Mouse (Mus musculus) heart, adult 11 months (tissue): ENCODE data around the gene Tom1l2.

Experiments
- DNase-seq: peaks from one replicate; pipeline ENCODE4 v3.0.0; 2022

Gene Tom1l2

DNA sequence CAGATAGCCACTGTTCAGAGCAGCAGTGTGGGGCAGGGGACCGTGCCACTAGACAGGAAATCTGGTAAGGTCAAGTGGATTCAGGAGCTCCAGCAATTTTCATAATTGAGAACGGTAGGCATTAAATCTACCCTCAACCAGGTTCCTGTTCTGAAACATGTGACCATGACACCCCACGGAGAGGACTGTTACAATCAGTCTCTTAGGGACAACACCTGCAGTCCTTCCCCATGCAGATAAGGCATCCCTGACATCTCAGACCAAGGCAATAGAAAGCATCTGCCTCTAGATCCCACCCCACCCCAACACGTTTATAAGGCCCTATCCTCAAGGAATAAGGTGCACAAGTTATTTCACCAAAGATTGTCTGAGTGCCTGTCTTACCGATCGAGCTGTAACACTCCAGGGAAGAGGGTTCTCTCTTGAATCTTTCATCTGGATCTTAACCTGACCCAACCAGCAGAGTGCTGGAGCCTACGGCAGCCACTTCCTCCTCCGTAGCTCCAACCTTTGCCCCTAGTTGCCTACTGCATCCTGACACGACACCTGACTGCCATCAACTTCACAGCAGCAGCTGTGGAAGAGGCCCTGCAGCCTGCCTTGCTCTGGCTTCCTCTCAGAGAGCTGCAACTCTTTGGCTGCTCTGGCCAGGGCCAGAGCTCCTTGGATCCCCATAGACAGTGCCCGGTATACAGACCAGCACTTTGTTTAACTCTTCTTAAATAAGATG, 50.2 kb downstream of the Tom1l2 start:
- no peak for DNase-seq

DNA sequence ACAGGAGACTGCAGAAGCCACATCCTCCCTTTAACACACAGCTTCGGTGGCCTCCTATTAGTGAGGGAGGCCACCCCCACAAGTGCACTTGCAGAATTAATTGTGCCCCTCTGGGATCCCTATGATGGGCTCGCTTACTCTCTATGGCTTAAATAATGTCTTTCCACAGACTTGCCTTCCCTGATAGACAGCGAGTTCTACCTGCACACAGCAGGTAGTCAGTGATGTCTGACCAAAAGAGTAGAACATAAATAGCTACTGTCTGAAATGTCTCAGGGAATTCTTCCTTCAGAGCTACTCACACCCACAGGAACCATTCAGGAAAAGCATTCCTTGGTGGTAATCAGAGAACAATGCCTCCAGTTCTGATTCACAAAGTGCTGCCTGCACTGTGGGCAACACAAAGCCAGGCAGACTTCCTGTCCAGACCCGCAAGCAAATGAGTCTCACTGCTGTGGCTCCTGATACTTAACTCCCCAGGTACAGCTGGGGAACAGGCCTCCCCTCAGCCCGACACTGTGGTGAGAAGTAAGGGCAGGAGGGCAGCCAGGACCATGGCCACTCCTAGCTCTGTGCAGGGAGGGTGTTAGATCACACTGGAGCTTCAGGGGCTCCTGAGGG, 51.0 kb downstream of the Tom1l2 start:
- DNase-seq: peak; percentile 94

GRCm38 (mm10) chr11:60300318-60300717, 52.4 kb downstream of the Tom1l2 start:
- DNase-seq: no peak

DNA sequence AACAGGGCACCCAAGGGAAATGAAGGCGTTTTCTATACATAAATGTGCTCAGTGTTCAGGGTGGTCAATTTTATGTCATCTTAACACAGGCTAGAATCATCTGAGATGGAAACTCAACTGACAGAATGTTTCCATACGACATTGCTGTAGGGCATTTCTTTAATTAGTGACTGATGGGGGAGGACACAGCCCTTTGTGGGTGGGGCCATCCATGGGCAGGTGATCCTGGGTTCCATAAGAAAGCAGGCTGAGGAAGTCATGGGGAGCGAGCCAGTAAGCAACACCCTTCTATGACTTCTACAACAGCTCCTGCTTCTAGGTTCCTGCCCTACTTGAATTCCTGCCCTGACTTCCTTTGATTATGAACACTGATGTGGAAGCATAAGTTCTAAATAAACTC, 54.9 kb downstream of the Tom1l2 start:
- DNase-seq: no peak

DNA sequence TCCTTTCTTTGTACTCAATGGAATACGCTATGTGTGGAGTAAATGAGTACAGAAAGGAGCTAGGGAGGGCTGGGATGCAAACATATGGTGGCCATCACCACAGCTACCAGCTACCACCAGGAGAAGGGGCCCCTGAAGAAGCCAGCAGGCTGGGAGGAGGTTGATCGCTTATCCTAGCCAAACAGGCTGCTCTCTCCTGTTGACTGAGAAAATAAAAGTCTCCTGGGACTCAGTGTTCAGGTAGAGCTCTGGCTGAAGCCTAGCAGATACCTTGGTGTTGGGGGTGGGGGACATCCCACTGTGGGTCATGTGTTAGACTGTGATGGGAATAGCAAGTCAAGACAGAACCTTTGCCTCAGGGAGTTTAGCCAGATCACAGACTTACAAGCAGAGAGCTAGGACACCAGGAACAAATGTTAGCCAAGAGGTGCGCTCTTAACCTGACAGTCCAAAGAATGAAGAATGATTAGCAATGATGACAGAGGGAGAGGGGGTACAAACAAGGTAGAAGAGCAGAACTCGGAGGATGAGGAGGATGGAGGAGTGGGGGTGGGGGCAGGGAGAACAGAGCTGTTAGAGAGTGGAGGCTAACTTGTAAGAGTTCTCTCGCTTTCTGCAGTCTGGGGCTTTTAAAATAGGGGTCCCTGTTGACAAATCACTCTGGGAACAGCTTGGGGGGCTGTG, 57.9 kb downstream of the Tom1l2 start:
- DNase-seq: no peak

- no peak for DNase-seq
Observed at GRCm38 (mm10) chr11:60293683-60294629, 58.7 kb downstream of the Tom1l2 start.

DNA sequence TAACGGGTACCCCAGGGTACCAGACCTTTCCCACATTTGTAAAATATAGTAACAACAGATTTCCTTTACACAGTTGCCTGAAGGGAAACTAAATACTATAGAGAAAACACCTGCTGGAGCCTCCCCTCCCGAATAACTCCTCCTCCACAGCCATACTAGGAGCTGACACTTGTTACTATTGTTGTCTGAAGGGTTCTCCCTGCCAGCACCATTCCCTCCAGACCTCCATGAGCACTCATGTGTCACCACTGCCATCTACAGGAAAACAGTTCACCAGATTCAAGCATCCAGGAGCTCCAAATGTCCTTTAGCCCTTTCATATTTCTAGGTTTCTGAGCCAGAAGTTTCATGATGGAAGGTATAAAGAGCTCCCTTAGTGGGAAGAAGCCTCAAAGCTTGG, 60.0 kb downstream of the Tom1l2 start:
- DNase-seq: peak; percentile 95

DNA sequence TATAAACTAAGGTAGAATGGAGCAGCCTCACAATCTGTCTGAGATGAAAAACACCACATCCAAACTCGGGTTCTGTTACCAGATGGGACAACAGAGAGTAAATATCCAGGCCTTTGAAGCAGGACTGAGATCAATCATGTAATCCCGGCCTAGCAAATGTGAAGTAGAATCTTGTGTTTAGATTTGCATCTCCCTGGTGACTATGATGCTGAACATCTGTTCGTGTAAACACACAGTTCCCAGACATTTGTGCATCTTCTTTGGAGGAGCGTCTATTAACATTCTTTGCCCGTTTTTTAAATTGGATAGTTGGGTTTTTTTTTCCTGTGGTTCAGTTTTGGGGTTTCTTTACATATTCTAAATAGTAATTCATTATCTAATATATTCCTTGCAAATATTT, 63.7 kb downstream of the Tom1l2 start:
- no peak for DNase-seq

GRCm38 (mm10) chr11:60286311-60286710, 66.4 kb downstream of the Tom1l2 start:
- DNase-seq: no peak

DNA sequence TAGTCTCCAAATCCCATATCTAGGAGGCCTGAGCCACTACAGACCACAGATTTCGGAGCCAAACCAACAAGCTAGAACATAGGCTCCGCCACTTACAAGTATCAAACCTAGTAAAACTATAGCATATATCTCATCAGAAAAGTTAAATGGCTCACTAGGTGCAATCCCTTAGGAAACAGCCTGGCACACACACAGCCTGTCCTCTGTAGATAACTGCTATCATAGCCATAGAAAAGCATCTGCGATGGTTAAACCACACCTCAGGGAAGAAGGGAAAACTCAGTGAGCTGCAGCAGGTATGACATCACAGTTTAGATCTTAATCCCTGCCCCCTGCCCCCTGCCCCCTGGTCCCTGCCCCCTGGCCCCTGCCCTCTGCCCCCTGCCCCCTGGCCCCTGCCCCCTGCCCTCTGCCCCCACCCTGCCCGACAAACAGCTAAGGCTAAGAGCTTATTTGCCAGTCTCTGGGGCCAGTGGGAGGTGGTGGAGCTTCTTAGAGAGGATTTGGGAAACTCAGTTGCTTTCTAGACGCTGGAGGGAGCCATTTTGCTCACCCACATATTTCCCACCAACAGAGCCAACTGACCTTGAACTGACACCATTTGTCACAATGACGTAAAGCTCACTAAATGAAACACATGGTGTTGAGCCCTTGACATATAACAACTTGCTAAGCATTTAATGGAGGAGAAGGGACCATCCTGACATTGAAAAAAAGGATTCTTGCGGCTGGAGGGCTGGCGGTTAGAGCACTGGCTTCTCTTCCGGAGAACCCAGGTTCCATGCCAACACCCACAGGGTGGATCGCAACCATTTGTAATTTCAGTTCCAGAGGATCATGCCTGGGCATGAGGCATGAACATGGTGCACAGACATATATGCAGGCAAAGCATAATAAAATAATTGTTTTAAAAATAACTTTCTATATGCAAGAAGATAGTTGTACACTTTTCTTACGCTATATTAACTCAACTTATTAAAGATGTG, 72.0 kb downstream of the Tom1l2 start:
- DNase-seq: no peak

- no peak for DNase-seq
Observed at GRCm38 (mm10) chr11:60279483-60279882, 73.2 kb downstream of the Tom1l2 start.

DNA sequence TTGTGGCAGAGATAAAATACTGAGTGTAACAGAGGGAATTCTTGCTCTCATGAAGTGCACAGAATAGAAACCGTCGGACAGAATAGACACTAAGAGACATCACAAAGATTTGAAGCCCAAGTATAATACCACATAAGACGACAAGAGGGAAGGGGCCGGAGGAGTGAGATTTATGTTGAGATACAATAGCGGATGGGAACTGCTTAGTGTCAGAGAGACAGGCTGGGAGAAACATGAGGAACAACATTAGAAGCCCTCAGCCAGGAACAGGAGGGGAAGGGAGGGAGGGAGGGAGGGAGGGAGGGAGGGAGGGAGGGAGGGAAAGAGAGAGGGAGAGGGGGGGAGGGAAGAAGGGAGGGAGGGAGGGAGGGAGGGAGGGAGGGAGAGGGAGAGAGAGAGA, 74.9 kb downstream of the Tom1l2 start:
- DNase-seq: no peak

- DNase-seq: no peak
Observed at GRCm38 (mm10) chr11:60277164-60277740, 75.5 kb downstream of the Tom1l2 start.

- no peak for DNase-seq
Observed at GRCm38 (mm10) chr11:60276408-60277093, 76.2 kb downstream of the Tom1l2 start.

GRCm38 (mm10) chr11:60273273-60273805, 79.4 kb downstream of the Tom1l2 start:
- DNase-seq: no peak

DNA sequence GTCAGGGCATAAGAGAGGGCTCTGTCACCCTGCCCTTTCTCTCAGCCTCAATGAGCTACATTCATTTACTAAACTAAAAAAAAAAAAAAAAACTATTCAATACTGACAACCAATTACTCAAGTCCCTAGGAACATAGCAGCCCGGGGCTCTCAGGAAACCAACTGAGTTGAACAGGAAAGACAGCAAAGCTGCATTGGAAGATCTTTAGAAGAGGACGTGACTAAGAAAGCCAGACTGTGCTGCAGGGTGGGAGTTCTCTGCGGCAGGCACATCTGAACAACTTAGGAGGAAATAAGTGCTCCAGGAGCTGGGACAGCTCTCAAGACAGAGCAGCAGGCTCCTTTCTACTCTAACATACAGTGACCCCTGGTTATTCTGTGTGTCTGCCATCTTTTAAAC, 84.1 kb downstream of the Tom1l2 start:
- no peak for DNase-seq

GRCm38 (mm10) chr11:60265271-60265985, 87.3 kb downstream of the Tom1l2 start:
- no peak for DNase-seq

- no peak for DNase-seq
Observed at GRCm38 (mm10) chr11:60264651-60265050, 88.1 kb downstream of the Tom1l2 start.

GRCm38 (mm10) chr11:60262396-60262795, 90.3 kb downstream of the Tom1l2 start:
- no peak for DNase-seq

DNA sequence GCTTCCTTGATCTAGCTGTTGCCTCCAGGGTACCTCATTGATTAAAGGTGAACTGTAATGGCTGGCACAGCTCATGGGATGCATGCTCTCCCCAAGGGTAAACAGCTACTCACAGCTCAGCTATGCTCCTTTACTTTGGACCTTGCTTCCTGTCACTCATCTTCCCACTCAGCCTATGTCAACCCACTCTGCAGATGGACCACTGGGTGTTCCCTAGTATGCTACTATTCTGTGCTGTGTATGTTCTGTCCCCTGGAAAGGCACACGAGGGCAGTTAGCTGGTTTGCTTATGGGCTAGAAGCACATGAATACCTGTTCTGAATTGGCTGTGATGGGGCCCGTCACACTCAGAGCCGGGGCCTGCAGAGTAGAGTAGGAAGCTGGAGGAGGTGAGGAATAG, 92.0 kb downstream of the Tom1l2 start:
- DNase-seq: no peak
